Mouse (Mus musculus): ENCODE measurements around the gene C130032M10Rik. TPM values are rescaled to one million over a fixed set of nuclear protein-coding genes. Genes with fewer than 3 reads are reported as not detected.

Gene C130032M10Rik
- polyA plus RNA-seq, 2 experiments: 1.9 to 3.4 TPM

- Histone ChIP-seq H3K9ac (ENCODE audit: low read depth, low read length, severe bottlenecking) (no peak overlapping the region), H3K27me3 (ENCODE audit: control insufficient read depth, insufficient read depth, low read length) (no peaks in the 10 kb centered on the region), H3K4me1 (ENCODE audit: control insufficient read depth, insufficient read depth, low read length) (peaks cover 13% of the 10 kb centered on the region), H3K4me3 (replicated peaks; ENCODE audit: low read length) (no peak overlapping the region), H3K9me3 (ENCODE audit: control insufficient read depth, low read length) (no peaks in the 10 kb centered on the region), H3K4me2 (replicated peaks; ENCODE audit: low read depth, low read length, severe bottlenecking) (no peak overlapping the region), H3K27ac (replicated peaks; ENCODE audit: low read depth, low read length) (no peak overlapping the region), H3K36me3 (ENCODE audit: control insufficient read depth, insufficient read depth, low read length) (no peaks in the 10 kb centered on the region)
- TF ChIP-seq POLR2A (IDR thresholded peaks at IDR 0.05; ENCODE audit: borderline replicate concordance, extremely low read depth, insufficient read depth, insufficient read length): no peak
- DNase-seq (ENCODE audit: low spot score) (no peak), ATAC-seq (ENCODE audit: low FRiP score, low read depth) (no peak)
- 60% methylated on average over 7 of the region's 7 CpGs for WGBS
Measured at GRCm38 (mm10) chr9:114538996-114539563, 23.6 kb downstream of the C130032M10Rik start.

- 50% methylated on average over 1 of the region's 1 CpGs for WGBS
- no peak overlapping the region for H3K9ac ChIP-seq (ENCODE audit: low read depth, low read length, severe bottlenecking)
- peaks cover 24% of the 10 kb centered on the region for H3K4me1 ChIP-seq (ENCODE audit: control insufficient read depth, insufficient read depth, low read length)
- ATAC-seq (ENCODE audit: low FRiP score, low read depth): peak; percentile 28; the same call in 1 of the 2 replicates
- H3K27ac ChIP-seq (replicated peaks; ENCODE audit: low read depth, low read length): no peak overlapping the region
- no peaks in the 10 kb centered on the region for H3K27me3 ChIP-seq (ENCODE audit: control insufficient read depth, insufficient read depth, low read length)
- no peak for DNase-seq (ENCODE audit: low spot score)
- H3K36me3 ChIP-seq (ENCODE audit: control insufficient read depth, insufficient read depth, low read length): no peaks in the 10 kb centered on the region
- H3K4me2 ChIP-seq (replicated peaks; ENCODE audit: low read depth, low read length, severe bottlenecking): no peak overlapping the region
- H3K9me3 ChIP-seq (ENCODE audit: control insufficient read depth, low read length): no peaks in the 10 kb centered on the region
- no peak for TF ChIP-seq POLR2A (IDR thresholded peaks at IDR 0.05; ENCODE audit: borderline replicate concordance, extremely low read depth, insufficient read depth, insufficient read length)
- no peak overlapping the region for H3K4me3 ChIP-seq (replicated peaks; ENCODE audit: low read length)
Measured at GRCm38 (mm10) chr9:114541279-114541741, 25.8 kb downstream of the C130032M10Rik start.

DNA sequence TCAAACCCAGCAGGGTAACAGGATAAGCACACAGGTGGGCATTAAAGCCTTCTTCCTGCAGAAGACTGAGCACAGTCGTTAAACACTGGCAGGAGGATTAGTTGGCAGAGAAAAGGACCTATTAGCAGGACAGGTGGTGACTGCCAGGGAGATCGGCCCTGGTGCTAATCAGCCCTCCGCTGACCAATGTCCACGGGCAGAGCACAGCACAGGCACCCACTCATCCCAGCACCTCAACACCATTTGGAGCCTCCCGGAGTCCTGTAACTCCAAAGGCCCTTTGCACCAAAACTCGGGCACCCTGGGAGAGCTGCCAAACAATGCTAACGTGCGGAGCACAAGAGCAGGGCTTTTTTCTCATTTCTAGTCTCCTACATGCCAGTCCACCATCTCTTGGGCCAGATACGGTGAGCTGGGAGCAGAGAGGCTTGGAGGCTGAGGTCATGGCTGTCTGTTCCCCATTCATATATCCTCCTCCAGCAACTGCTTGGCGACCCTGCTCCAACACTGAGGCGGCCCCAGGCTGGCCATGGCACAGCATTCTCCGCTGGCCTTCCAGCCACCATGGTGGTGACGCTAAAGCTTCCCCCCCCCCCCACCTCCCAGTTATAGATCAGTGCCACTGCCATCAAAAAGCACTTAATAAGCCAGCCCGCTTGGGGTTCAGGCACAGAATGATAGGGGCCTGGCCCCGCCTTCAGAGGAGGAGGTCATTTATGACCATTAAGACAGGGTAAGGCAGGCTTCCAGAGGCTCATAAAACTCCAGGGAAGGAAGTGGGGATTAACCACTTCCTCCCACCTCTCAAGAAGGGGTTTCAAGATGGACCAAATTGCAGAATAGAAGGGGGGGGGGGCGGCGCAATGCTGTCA lies 28.6 kb downstream of the C130032M10Rik start:
- H3K4me3 ChIP-seq (replicated peaks; ENCODE audit: low read length): no peak overlapping the region
- no peaks in the 10 kb centered on the region for H3K36me3 ChIP-seq (ENCODE audit: control insufficient read depth, insufficient read depth, low read length)
- WGBS: 28% methylated on average over 15 of the region's 17 CpGs
- H3K9ac ChIP-seq (ENCODE audit: low read depth, low read length, severe bottlenecking): no peak overlapping the region
- peak overlapping the region; percentile 25; the same call in 1 of the 2 replicates for H3K4me2 ChIP-seq (replicated peaks; ENCODE audit: low read depth, low read length, severe bottlenecking)
- no peaks in the 10 kb centered on the region for H3K27me3 ChIP-seq (ENCODE audit: control insufficient read depth, insufficient read depth, low read length)
- peaks cover 19% of the 10 kb centered on the region for H3K4me1 ChIP-seq (ENCODE audit: control insufficient read depth, insufficient read depth, low read length)
- no peak for TF ChIP-seq POLR2A (IDR thresholded peaks at IDR 0.05; ENCODE audit: borderline replicate concordance, extremely low read depth, insufficient read depth, insufficient read length)
- DNase-seq (ENCODE audit: low spot score): no peak
- 0 out of 2 replicates have a peak, but pooled peaks have one; percentile 10 for ATAC-seq (ENCODE audit: low FRiP score, low read depth)
- H3K9me3 ChIP-seq (ENCODE audit: control insufficient read depth, low read length): no peaks in the 10 kb centered on the region
- no peak overlapping the region for H3K27ac ChIP-seq (replicated peaks; ENCODE audit: low read depth, low read length)

DNA sequence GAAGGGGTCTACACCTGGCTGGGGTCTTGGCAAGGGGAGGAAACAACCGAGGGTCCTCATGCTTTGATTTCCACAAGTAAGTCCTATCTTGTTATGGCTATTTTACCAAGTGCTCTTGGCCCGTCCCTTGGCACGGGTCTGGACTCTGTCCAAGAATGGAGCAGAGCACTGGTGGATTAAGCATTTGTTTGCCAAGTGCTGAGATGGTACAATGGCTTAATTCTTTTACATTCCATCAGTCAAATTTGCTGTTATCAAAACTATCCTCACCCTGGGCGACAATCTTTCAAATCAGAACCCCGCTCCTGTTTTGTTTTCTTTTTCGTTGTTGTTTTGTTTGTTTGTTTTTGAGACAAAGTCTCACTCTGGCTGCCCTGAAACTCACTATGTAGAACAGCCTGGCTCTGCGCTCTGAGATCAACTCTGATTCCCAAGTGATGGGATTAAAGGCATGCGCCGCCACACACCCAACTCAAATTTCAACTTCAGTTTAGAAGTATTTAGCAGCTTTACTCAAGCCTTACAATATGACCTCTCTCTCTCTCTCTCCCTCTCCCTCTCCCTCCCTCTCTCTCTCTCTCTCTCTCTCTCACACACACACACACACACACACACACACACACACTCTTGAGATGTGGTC lies 29.4 kb downstream of the C130032M10Rik start:
- Histone ChIP-seq H3K4me2 (replicated peaks; ENCODE audit: low read depth, low read length, severe bottlenecking) (peak overlapping the region; percentile 25; the same call in 1 of the 2 replicates), H3K4me1 (ENCODE audit: control insufficient read depth, insufficient read depth, low read length) (peaks cover 19% of the 10 kb centered on the region), H3K27ac (replicated peaks; ENCODE audit: low read depth, low read length) (no peak overlapping the region), H3K4me3 (replicated peaks; ENCODE audit: low read length) (no peak overlapping the region), H3K9ac (ENCODE audit: low read depth, low read length, severe bottlenecking) (no peak overlapping the region), H3K27me3 (ENCODE audit: control insufficient read depth, insufficient read depth, low read length) (no peaks in the 10 kb centered on the region), H3K9me3 (ENCODE audit: control insufficient read depth, low read length) (no peaks in the 10 kb centered on the region), H3K36me3 (ENCODE audit: control insufficient read depth, insufficient read depth, low read length) (no peaks in the 10 kb centered on the region)
- DNase-seq (ENCODE audit: low spot score) (no peak), ATAC-seq (ENCODE audit: low FRiP score, low read depth) (no peak; the same call in 1 of the 2 replicates)
- WGBS: 21% methylated on average over 9 of the region's 9 CpGs
- TF ChIP-seq POLR2A (IDR thresholded peaks at IDR 0.05; ENCODE audit: borderline replicate concordance, extremely low read depth, insufficient read depth, insufficient read length): no peak

DNA sequence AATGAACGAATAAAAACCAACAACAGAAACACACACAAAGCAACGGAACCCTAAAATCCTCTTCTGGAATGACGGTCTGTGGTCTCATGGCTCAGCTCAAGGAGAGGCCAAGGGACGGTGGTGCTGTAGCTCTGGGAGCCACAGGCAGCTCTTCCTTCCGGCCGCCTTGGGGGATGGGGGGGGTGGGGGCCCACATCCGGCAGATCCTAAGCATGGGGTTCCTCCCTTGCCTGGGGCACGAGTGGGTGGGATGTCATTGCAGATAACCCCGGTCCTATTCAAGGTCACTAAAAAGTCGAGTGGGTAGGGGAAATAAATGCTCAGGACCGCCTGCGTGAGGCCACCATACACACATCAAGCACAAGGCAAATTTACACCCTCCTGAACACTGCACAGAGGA lies 31.3 kb downstream of the C130032M10Rik start:
- no peaks in the 10 kb centered on the region for H3K27me3 ChIP-seq (ENCODE audit: control insufficient read depth, insufficient read depth, low read length)
- WGBS: 55% methylated on average over 12 of the region's 12 CpGs
- no peaks in the 10 kb centered on the region for H3K9me3 ChIP-seq (ENCODE audit: control insufficient read depth, low read length)
- DNase-seq (ENCODE audit: low spot score): no peak
- H3K4me3 ChIP-seq (replicated peaks; ENCODE audit: low read length): no peak overlapping the region
- no peak overlapping the region for H3K9ac ChIP-seq (ENCODE audit: low read depth, low read length, severe bottlenecking)
- peaks cover 19% of the 10 kb centered on the region for H3K4me1 ChIP-seq (ENCODE audit: control insufficient read depth, insufficient read depth, low read length)
- H3K36me3 ChIP-seq (ENCODE audit: control insufficient read depth, insufficient read depth, low read length): no peaks in the 10 kb centered on the region
- no peak overlapping the region for H3K4me2 ChIP-seq (replicated peaks; ENCODE audit: low read depth, low read length, severe bottlenecking)
- ATAC-seq (ENCODE audit: low FRiP score, low read depth): no peak
- TF ChIP-seq POLR2A (IDR thresholded peaks at IDR 0.05; ENCODE audit: borderline replicate concordance, extremely low read depth, insufficient read depth, insufficient read length): no peak
- no peak overlapping the region for H3K27ac ChIP-seq (replicated peaks; ENCODE audit: low read depth, low read length)
